Mouse (Mus musculus) megakaryocyte, adult 5-6 weeks (primary cell): ENCODE results near the gene Zmiz1. TPM values are rescaled to one million over a fixed set of nuclear protein-coding genes. Genes with fewer than 3 reads are reported as not detected.

Experiments used
- ATAC-seq: 2 replicates; pipeline ENCODE4 v1.8.0; 2016; ENCODE audit warnings: mild to moderate bottlenecking, inconsistent platforms; ENCODE audit not compliant: poor library complexity, severe bottlenecking
- total RNA-seq, 2 experiments: library from RNA; stranded (forward) in 1 of 2; stranded (reverse) in 1 of 2; fragments of 153-499, 151-499 nt in 1 of 2; fragments of 221-1000, 200-1000 nt in 1 of 2; gene quantifications; 2 replicates each; pipeline versions ENCODE4 v1.2.3 to v1.2.4; 2015 to 2017

The Zmiz1 gene
- total RNA-seq (2015) (88.9 and 90.1 TPM in 2 replicates), total RNA-seq (2017) (11.4 and 15.6 TPM in 2 replicates)

DNA sequence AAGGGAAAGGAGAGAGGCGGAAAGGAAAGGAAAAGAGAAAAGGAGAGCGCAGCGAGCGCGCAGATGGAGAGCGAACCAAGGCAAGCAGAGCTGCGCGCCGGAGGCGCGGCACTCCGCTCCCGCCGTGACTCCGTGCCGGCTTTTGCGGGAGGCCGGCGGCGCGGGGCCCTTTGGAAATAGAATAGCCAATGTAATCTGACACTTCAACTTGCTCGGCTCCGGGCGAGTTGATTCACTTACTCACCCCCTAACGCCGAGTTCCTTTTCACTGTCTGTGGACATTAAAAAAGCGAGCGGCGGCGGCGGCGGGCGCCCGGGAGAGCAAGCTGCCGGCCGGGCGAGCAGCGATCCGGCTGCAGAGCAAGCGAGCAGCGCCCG lies at the start of gene Zmiz1:
Gene Zmiz1, plus strand, starts transcription at position 170 of the 378 bp plus-strand sequence.
- peak; percentile 43 for ATAC-seq

DNA sequence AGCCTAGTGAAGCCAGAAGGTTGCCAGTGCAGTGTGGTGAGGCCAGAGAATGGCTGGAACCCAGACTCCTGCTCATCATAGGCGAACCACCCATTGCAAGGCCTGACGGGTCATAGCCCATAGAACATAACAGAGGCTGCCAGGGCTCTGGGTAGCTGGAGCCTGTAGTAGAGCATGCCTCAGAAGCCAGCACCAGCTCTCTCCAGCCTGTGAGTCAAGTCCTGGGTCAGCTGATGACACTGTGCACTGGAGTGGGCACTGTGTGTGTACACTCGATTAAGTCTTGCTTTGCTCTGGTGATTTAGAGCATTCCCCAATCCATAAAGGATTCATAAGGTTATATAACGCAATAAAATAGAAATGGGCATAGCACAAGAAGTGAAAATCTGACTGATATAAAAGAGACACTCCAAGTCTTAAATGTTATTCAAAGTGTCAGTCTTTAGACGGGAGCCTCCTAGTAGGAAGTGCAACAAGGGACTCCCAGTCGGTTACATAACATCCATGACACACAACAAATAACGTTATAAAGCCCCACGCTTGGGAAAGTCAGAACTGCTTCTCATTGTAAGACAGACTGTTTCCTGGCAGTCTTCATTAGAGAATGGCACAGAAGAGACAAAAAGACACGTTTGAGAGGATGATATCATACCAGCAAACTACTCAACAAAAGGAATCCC lies 47.0 kb upstream of the Zmiz1 start:
- peak; percentile 53 for ATAC-seq

DNA sequence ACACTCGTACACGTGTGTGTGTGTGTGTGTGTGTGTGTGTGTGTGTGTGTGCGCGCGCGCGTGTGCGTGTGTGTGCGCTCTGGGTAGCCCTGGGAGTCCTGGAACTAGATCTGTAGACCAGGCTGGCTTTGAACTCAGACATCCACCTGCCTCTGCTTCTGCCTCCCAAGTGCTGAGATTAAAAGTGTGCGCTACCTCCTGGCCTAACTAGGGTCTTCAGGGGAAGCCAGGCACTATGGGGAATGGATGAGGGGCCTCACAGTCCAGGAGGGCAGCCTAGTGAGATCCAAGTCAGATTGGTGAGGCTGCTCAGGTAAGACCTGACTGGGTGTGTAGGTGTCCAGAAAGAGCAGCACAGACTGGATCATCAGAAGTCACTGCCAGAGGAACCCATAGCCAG lies 46.2 kb upstream of the Zmiz1 start:
- no peak for ATAC-seq

- peak; percentile 51 for ATAC-seq
Measured at GRCm38 (mm10) chr14:25413510-25413909, 45.5 kb upstream of the Zmiz1 start.

DNA sequence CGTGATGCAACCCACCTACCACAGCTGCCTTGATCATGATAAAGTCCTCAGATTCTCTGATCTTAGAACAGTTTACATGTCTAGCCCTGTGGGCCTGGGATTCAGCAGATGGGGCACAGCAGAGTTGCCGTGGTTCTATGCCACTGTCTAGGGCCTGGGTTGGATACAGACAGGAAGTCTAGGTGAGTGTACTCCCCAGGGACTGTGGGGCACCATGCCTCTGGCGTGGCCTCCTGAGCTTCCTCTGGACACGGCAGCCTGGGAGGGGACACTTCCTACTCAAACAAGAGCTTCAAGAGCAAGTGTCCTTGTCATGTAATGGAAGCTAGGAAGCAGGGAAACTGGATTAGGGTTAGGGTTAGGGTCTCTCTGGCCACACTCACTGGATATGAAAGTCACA lies 44.9 kb upstream of the Zmiz1 start:
- peak; percentile 46; the same call in 1 of the 2 replicates for ATAC-seq

DNA sequence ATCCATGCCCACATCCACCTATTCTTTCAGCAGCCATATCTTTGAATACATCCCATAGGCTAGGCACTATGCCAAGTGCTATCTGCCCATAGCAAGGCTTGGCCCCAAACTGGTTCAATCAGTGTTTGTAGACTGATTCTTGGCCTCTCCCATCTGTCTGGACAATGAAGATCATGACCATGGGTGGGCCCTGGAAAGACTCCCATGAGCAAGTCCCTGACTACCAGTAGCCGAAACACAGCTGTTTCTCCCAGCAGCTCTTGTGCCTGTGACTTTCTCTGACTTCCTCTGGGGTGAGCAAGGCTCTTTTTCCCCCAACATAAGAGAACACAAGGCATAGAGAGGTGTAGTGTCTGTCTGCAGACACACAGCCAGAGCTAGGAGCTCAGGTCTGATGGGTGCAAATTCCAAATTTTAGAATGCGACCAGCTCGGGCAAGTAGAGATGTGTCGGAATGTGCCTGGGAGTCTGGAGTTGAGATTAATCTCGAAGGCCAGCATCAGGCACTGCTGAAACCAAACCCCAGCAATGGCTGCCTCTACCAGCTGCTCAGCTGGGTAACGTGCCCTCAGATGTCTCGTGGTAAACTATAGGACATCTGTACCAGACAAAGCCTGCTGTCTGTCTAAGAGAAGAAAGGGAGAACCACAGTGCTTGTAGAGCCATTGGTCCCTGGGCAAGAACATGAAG lies 38.8 kb upstream of the Zmiz1 start:
- no peak for ATAC-seq

DNA sequence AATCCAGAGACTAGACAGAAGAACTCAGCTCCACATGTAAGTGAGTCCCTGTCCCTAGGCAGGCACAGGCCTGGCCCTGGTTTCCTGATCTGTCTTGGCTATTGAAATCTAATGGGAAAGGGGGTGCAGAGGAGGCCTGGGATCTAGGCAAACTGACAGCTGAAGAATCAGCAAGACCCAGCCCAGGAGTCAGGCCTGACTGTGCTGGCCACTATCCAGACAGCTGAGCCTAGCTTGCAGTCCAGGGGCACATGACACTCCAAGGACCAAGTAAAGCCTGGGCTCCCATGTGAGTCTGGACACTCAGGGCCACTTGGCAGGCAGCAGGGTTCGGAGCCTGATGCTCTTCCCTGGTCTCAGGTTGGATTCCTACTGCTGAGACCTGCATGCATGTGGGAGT lies 38.0 kb upstream of the Zmiz1 start:
- ATAC-seq = no peak

- ATAC-seq = peak; percentile 34; the same call in 1 of the 2 replicates
Measured at GRCm38 (mm10) chr14:25421596-25422001, 37.4 kb upstream of the Zmiz1 start.

- no peak for ATAC-seq
Measured at GRCm38 (mm10) chr14:25422946-25423345, 36.0 kb upstream of the Zmiz1 start.

DNA sequence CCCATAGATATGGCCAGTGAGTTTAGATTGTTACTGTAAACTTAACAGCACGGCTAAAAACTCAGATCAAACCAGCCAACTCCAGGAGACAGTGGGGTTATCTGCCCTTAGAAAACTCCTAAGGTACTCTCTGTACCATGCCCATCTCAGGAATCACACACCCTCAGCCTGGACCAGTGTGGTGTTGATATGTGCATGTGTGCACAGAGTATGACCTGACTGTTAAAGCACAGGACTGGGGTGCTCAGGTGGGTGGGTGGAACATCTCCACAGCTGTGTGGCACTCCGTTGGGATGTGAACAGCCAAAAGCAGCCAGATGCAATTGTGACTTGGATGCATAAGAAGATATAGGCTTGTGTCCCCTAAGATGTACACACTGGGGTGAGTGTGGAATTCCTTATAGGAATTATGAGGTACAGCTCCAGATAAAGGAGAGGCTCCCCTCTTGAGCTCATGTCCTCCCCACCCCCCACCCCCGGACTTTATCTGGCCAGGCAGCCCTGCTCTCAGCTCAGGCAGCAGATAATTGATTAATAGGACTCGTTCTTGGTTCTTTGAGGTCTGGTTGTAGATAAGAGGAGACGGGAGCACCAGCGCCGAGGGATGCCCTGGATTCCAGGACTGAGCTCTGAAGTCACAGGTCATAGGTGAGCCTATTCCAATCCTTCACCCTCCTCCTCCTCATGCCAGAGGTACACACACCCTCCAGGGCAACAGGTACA lies 35.1 kb upstream of the Zmiz1 start:
- ATAC-seq = no peak

GRCm38 (mm10) chr14:25438255-25438654 lies 20.7 kb upstream of the Zmiz1 start:
- ATAC-seq = no peak

- no peak for ATAC-seq
Measured at GRCm38 (mm10) chr14:25440116-25440515, 18.9 kb upstream of the Zmiz1 start.

DNA sequence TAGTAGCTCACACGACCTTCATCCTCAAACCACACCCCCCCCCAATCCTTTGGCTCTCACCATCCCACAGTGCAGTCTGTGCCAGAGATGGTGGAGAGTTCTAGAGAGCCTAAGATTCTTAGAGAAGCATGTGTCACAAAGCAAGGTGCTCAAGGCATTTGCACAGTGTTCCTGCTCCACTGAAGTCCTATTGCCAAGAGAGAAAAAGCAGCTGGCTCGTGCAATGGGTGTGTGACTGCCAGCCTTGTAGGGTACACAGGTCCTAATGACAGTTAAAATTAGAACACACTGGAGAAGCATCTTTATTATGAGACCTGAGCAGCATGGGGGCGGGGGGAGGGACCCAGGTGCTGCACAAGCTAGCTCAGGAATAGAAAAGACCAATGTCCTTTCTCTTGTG lies 18.2 kb upstream of the Zmiz1 start:
- no peak for ATAC-seq

- no peak for ATAC-seq
Measured at GRCm38 (mm10) chr14:25441469-25441868, 17.5 kb upstream of the Zmiz1 start.

DNA sequence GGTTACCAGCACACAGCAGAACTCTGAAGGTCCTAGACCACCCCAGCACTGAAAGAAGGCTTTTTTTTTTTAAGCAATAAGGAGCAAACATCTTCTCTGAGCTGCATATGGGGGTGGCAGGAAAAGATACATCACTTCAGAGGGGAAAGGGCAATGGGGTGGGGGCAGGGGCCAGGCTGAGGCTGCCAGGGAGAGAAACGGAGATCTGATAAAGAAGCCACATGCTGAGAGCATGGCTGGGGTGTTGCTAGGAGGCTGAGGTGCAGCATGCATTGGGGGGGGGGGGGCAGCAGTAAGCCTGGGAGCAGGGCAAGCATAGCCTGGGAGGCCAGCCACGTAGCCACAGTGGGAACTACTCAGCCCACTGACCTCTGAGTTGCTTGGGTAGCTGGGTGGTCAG lies 16.3 kb upstream of the Zmiz1 start:
- ATAC-seq = no peak

- no peak for ATAC-seq
Measured at GRCm38 (mm10) chr14:25447136-25447775, 11.7 kb upstream of the Zmiz1 start.

DNA sequence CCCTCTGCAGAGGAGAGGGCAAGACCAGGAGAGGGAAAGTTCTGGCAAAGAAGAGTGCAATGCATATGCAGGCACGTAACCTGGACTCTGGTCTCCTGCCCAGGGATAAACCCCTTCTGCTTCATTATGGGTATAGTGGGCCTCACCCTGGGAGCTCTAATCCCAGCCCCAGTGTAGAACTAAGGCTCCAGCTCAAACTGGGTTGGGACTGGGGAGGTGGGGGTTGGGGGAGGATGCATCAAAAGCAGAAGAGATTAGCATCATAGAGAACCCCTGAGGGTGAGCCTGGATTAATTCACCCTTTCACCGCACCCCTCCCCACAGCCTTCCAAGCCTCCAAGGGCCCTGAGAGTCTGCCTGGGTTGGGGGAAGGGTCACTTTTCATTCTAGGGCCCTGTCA lies 10.5 kb upstream of the Zmiz1 start:
- ATAC-seq = no peak

- no peak for ATAC-seq
Measured at GRCm38 (mm10) chr14:25451099-25451667, 7.8 kb upstream of the Zmiz1 start.

DNA sequence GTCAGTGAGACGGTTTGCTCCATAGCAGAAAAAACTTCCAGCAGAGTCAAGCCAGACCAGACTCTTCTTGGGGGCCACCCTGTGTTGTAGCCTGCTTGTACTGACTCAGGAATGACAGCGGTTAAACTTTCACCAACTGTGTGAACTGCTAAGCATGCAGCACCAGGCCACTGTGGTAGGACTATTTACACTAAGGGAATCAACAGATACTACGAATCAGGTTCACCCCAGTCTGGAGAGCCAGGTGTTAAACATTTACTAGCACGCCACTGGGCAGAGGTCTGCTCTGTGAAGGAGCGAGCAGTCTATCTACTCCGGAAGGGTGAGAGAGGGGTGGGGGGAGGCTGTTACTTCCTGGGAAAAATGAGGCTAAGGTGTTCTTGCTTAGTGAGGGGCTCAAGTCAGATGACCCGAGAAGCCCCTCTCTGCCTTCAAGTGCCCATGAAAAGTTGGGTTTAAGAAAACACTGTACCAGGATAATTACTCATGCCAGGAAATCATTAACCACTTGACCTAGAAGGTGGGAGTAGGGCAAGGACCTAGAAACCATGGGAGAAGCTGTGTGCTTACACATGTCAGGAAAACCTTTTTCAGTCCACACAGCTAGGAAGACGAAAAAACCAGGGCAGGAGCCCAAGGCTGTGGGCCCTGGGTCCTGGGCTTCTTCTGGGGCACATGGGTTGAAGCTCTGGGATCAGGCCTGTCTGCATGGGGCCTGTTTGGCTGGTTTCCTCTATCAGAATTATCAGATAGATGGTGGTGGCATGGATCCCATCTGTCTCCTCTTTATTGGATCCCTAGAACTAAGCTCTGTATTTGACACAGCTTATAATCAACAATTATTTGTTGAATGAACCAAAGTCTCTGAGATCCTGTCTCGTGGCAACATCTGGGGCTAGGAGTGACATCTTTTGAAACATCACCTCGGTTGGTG lies 7.0 kb upstream of the Zmiz1 start:
- no peak for ATAC-seq

GRCm38 (mm10) chr14:25452633-25453025 lies 6.4 kb upstream of the Zmiz1 start:
- no peak for ATAC-seq
